ENCODE assay signal across 7 mouse cellular contexts in genomic region chr1:58586171-58586997, GRCm38 (mm10). TPM values are rescaled to one million over a fixed set of nuclear protein-coding genes. Genes with fewer than 3 reads are reported as not detected.
DNase-seq lines count a peak whose midpoint lies in the region; ATAC-seq lines count a peak whose summit lies in the region.

Fam126b (minus strand) TSS chr1:58586323.
Ndufb3 (plus strand) TSS chr1:58586384.

- peak; percentile 84 for DNase-seq in adrenal gland, adult 8-10 months
- DNase-seq in embryo, embryonic 9.5 days (ENCODE audit: extremely low spot score), result peak; percentile 88
- DNase-seq in kidney, adult 11 months, result peak; percentile 90
- DNase-seq in limb, embryonic 10.5 days (ENCODE audit: low spot score), result peak; percentile 88
- peak; percentile 84 for DNase-seq in spleen, adult 12 weeks (ENCODE audit: low spot score)

- no peaks in the 10 kb centered on the region for H3K27me3 ChIP-seq in limb, embryonic 10.5 days (ENCODE audit: low read depth, poor library complexity, severe bottlenecking)
- no peaks in the 10 kb centered on the region for H3K27me3 ChIP-seq in midbrain, embryonic 13.5 days

- peaks cover 10% of the 10 kb centered on the region for H3K4me1 ChIP-seq in limb, embryonic 10.5 days
- H3K4me1 ChIP-seq in midbrain, embryonic 13.5 days (replicated peaks), result peaks cover 17% of the 10 kb centered on the region

- peak within 1 kb of the TSS; percentile 87 for H3K4me2 ChIP-seq in midbrain, embryonic 13.5 days (replicated peaks)

- under 1% methylated on average over 40 of the region's 41 CpGs for WGBS in limb, embryonic 10.5 days
- WGBS in midbrain, embryonic 13.5 days, result under 1% methylated on average over 39 of the region's 41 CpGs

- peak within 1 kb of the TSS; percentile 92 for H3K9ac ChIP-seq in midbrain, embryonic 13.5 days (replicated peaks)

- peak; percentile 99 for ATAC-seq in granulocyte monocyte progenitor cell, adult 5-6 weeks (replicated peaks; ENCODE audit: poor library complexity, severe bottlenecking)
- ATAC-seq in midbrain, embryonic 13.5 days, result peak; percentile 99

- H3K27ac ChIP-seq in limb, embryonic 10.5 days, result peak within 1 kb of the TSS; percentile 89
- H3K27ac ChIP-seq in midbrain, embryonic 13.5 days, result peak within 1 kb of the TSS; percentile 80

- H3K4me3 ChIP-seq in limb, embryonic 10.5 days, result peak within 1 kb of the TSS; percentile 91
- peak within 1 kb of the TSS; percentile 89 for H3K4me3 ChIP-seq in midbrain, embryonic 13.5 days (replicated peaks)

- H3K9me3 ChIP-seq in limb, embryonic 10.5 days (replicated peaks), result no peaks in the 10 kb centered on the region
- no peaks in the 10 kb centered on the region for H3K9me3 ChIP-seq in midbrain, embryonic 13.5 days

- peaks cover 6% of the 10 kb centered on the region; the same call in 1 of the 2 replicates for H3K36me3 ChIP-seq in limb, embryonic 10.5 days
- peaks cover 6% of the 10 kb centered on the region for H3K36me3 ChIP-seq in midbrain, embryonic 13.5 days

RNA-seq across cellular contexts. Expression of gene Fam126b, which starts in this region (rescaled TPM):
- 10 to 100 TPM; 32.3 to 50.3 (median 43.5) TPM for total RNA-seq in adrenal gland, adult 8-10 months (2022)
- total RNA-seq in granulocyte monocyte progenitor cell, adult 5-6 weeks (2014; fragmentation: Nextera tagmentation), result 14.9 and 25.2 TPM in 2 replicates
- 14.6 and 20.2 TPM in 2 replicates for total RNA-seq in granulocyte monocyte progenitor cell, adult 5-6 weeks (2017)
- polyA plus RNA-seq in limb, embryonic 10.5 days (2016; fragmentation: Nextera tagmentation; extraction: Ambion mirVana), result 4.8 and 6.0 TPM in 2 replicates
- polyA plus RNA-seq in midbrain, embryonic 13.5 days (2015; fragmentation: Nextera tagmentation; extraction: Ambion mirVana), result 11.0 and 13.9 TPM in 2 replicates

RNA-seq across cellular contexts. Expression of gene Ndufb3, which starts in this region (rescaled TPM):
- 100 to 1,000 TPM in 3 of 4 experiments, 10 to 100 TPM in 1; 92.6 to 154 (median 113) TPM for total RNA-seq in adrenal gland, adult 8-10 months (2022)
- 120 and 177 TPM in 2 replicates for total RNA-seq in granulocyte monocyte progenitor cell, adult 5-6 weeks (2014; fragmentation: Nextera tagmentation)
- 62.3 and 124 TPM in 2 replicates for total RNA-seq in granulocyte monocyte progenitor cell, adult 5-6 weeks (2017)
- 140 and 144 TPM in 2 replicates for polyA plus RNA-seq in limb, embryonic 10.5 days (2016; fragmentation: Nextera tagmentation; extraction: Ambion mirVana)
- 196 and 203 TPM in 2 replicates for polyA plus RNA-seq in midbrain, embryonic 13.5 days (2015; fragmentation: Nextera tagmentation; extraction: Ambion mirVana)

Comparison
In these comparisons a context has a peak if more than half of its experiments do, and no peak if none do; other contexts are left out.
1. Peak in every context shown above with its lines: DNase-seq, ATAC-seq, H3K4me3 ChIP-seq and H3K27ac ChIP-seq.